Mouse (Mus musculus) midbrain, embryonic 11.5 days (tissue): Measurements from ENCODE around the gene Lcp2. TPM values are rescaled to one million over a fixed set of nuclear protein-coding genes. Genes with fewer than 3 reads are reported as not detected.

Experiments
- ATAC-seq: fragments of 200-750 bp; cut with Nextera tagmentation; 2 replicates; pipeline ENCODE4 v1.8.0; 2017; ENCODE audit warnings: moderate TSS enrichment, moderate library complexity; ENCODE audit not compliant: low FRiP score
- DNase-seq: peaks from one replicate; pipeline ENCODE4 v3.0.0; 2015; ENCODE audit warnings: low spot score; ENCODE audit errors: missing footprints
- H3K27ac ChIP-seq: fragments of 300-500 bp; sonication (generic); 2 replicates; pipeline ENCODE4 v1.5.1; 2014; ENCODE audit warnings: low read depth, low read length
- H3K27me3 ChIP-seq: fragments of 300-500 bp; sonication (generic); 2 replicates; pipeline ENCODE4 v1.6.1; 2014; ENCODE audit warnings: mild to moderate bottlenecking, low read length, moderate library complexity, mixed read lengths; ENCODE audit not compliant: control insufficient read depth, insufficient read depth
- H3K36me3 ChIP-seq: fragments of 300-500 bp; sonication (generic); 2 replicates; pipeline ENCODE4 v1.6.1; 2014; ENCODE audit warnings: mild to moderate bottlenecking, low read length, moderate library complexity, mixed read lengths; ENCODE audit not compliant: control insufficient read depth, insufficient read depth
- H3K4me1 ChIP-seq: fragments of 300-500 bp; sonication (generic); 2 replicates; pipeline ENCODE4 v1.6.1; 2014; ENCODE audit warnings: low read length; ENCODE audit not compliant: control insufficient read depth, insufficient read depth
- H3K4me2 ChIP-seq: fragments of 300-500 bp; sonication (generic); 2 replicates; pipeline ENCODE4 v1.6.1; 2014; ENCODE audit warnings: mild to moderate bottlenecking, moderate library complexity
- H3K4me3 ChIP-seq: fragments of 300-500 bp; sonication (generic); 2 replicates; pipeline ENCODE4 v1.5.1; 2014; ENCODE audit warnings: low read depth, low read length
- H3K9ac ChIP-seq: fragments of 300-500 bp; sonication (generic); 2 replicates; pipeline ENCODE4 v1.6.1; 2014; ENCODE audit warnings: low read length
- H3K9me3 ChIP-seq: fragments of 300-500 bp; sonication (generic); 2 replicates; pipeline ENCODE4 v1.6.1; 2016; ENCODE audit warnings: low read length; ENCODE audit not compliant: control insufficient read depth
- WGBS: fragments of 180-500 bp; shearing (Covaris S2); extraction: QIAGEN DNeasy Blood & Tissue Kit; methylation state at CpG from one replicate; pipeline ENCODE4 v1.1.7; 2014; 5-methylcytosine and 5-hydroxymethylcytosine counted together
- polyA plus RNA-seq: library from polyadenylated mRNA; unstranded; fragments of >200 nt; fragmentation: Nextera tagmentation; extraction: Ambion mirVana; gene quantifications from 2 replicates; pipeline ENCODE4 v1.2.1, GENCODE M21; 2014

Gene Lcp2
- 2.7 TPM in 2 replicates for polyA plus RNA-seq

- no peaks in the 10 kb centered on the region for H3K4me1 ChIP-seq
- DNase-seq, result no peak
- no peak within 1 kb of the TSS for H3K4me2 ChIP-seq
- H3K9ac ChIP-seq, result no peak within 1 kb of the TSS
- no peak within 1 kb of the TSS for H3K4me3 ChIP-seq
- no peak for ATAC-seq
- H3K9me3 ChIP-seq, result no peaks in the 10 kb centered on the region
- H3K27ac ChIP-seq, result no peak within 1 kb of the TSS
- no peaks in the 10 kb centered on the region for H3K36me3 ChIP-seq
- H3K27me3 ChIP-seq, result no peaks in the 10 kb centered on the region
- 83% methylated on average over 6 of the region's 6 CpGs for WGBS
Observed at GRCm38 (mm10) chr11:34046767-34047541, at the start of gene Lcp2. Lcp2 (plus strand) TSS chr11:34046920.

DNA sequence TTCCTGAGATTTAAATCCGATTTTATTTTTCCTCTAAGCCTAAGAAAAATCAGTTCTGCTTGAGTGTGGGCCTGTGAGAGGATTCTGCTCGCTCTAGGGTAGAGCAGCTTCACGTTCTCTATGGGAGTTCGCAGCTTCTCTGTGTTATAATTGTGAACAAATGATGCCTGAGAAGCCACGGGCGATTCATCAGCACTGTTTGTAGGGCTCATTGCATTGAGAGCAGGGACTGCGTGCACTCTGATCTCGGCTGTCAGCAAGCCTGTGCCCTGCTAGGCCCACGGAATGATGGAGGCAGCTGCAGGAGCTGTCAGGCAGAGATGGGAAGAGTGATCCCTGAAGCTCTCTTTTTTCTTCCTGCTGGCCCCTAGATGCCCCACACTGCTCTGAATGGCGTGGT, 48.5 kb upstream of the Lcp2 start:
- ATAC-seq, result no peak
- Histone ChIP-seq H3K4me3 (no peak overlapping the region), H3K9me3 (no peaks in the 10 kb centered on the region), H3K4me1 (no peaks in the 10 kb centered on the region), H3K4me2 (no peak overlapping the region), H3K9ac (no peak overlapping the region), H3K27ac (no peak overlapping the region), H3K36me3 (no peaks in the 10 kb centered on the region), H3K27me3 (no peaks in the 10 kb centered on the region)
- no peak for DNase-seq
- WGBS, result 63% methylated on average over 10 of the region's 10 CpGs

DNA sequence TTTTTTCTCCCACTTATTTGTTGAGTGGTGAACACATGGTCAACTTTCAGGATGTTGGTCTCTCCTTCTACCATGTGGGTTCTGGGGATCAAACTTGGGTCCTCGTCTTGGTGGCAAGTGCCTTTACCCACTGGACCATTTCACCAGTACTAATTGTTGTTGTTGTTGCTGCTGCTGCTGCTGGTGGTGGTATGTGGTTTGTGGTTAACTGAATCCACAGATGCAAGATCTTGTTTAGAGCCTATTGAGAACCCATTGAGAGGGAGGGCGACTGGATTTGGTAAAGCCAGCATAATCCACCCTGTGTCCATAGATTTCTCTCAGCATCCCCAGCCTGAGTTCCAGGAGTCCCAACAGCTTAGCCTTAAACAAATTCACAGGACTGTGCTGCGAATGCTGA, 46.3 kb upstream of the Lcp2 start:
- H3K9ac ChIP-seq, result no peak overlapping the region
- no peak overlapping the region for H3K4me3 ChIP-seq
- H3K4me2 ChIP-seq, result no peak overlapping the region
- no peaks in the 10 kb centered on the region for H3K36me3 ChIP-seq
- no peak for DNase-seq
- no peaks in the 10 kb centered on the region for H3K4me1 ChIP-seq
- H3K27me3 ChIP-seq, result no peaks in the 10 kb centered on the region
- 70% methylated on average over 3 of the region's 3 CpGs for WGBS
- no peak for ATAC-seq
- H3K27ac ChIP-seq, result no peak overlapping the region
- no peaks in the 10 kb centered on the region for H3K9me3 ChIP-seq

- no peaks in the 10 kb centered on the region for H3K36me3 ChIP-seq
- H3K9ac ChIP-seq, result no peak overlapping the region
- ATAC-seq, result no peak
- H3K27ac ChIP-seq, result no peak overlapping the region
- WGBS, result 13% methylated on average over 5 of the region's 5 CpGs
- no peaks in the 10 kb centered on the region for H3K4me1 ChIP-seq
- no peak overlapping the region for H3K4me2 ChIP-seq
- no peaks in the 10 kb centered on the region for H3K9me3 ChIP-seq
- no peak overlapping the region for H3K4me3 ChIP-seq
- DNase-seq, result peak; percentile 92
- no peaks in the 10 kb centered on the region for H3K27me3 ChIP-seq
Observed at GRCm38 (mm10) chr11:34001938-34002592, 44.7 kb upstream of the Lcp2 start.

GRCm38 (mm10) chr11:34002593-34002965, 44.1 kb upstream of the Lcp2 start:
- no peak for ATAC-seq
- Histone ChIP-seq H3K9ac (no peak overlapping the region), H3K27me3 (no peaks in the 10 kb centered on the region), H3K9me3 (no peaks in the 10 kb centered on the region), H3K27ac (no peak overlapping the region), H3K4me3 (no peak overlapping the region), H3K4me2 (no peak overlapping the region), H3K36me3 (no peaks in the 10 kb centered on the region), H3K4me1 (no peaks in the 10 kb centered on the region)
- DNase-seq, result no peak
- WGBS, result 81% methylated on average over 5 of the region's 5 CpGs

GRCm38 (mm10) chr11:34007616-34008015, 39.1 kb upstream of the Lcp2 start:
- Histone ChIP-seq H3K27me3 (no peaks in the 10 kb centered on the region), H3K4me3 (no peak overlapping the region), H3K9me3 (no peaks in the 10 kb centered on the region), H3K36me3 (no peaks in the 10 kb centered on the region), H3K4me1 (no peaks in the 10 kb centered on the region), H3K9ac (no peak overlapping the region), H3K4me2 (no peak overlapping the region), H3K27ac (no peak overlapping the region)
- 93% methylated on average over 2 of the region's 2 CpGs for WGBS
- ATAC-seq, result no peak
- DNase-seq, result no peak

DNA sequence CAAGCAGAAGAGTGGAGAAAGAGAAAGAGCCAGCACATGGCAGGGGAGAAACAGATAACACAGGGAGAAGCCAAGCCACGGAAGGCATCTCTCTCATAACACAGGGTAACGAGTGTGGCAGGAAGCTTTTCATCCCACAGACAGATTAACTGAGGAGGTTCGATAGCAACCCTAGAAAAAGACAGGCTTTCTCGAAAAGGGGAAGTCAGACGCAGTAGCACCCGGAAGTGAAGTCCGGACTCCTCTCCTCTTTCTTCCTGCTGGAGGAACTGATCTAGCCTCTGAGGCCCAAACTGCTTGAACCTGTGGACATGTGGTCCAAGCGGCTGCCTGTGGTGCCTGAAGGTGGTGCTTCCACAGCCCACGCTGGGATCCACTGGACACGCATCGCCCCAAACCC, 38.5 kb upstream of the Lcp2 start:
- ATAC-seq (no peak), DNase-seq (no peak)
- H3K4me3 ChIP-seq, result no peak overlapping the region
- H3K27ac ChIP-seq, result no peak overlapping the region
- H3K9me3 ChIP-seq, result no peaks in the 10 kb centered on the region
- no peaks in the 10 kb centered on the region for H3K27me3 ChIP-seq
- H3K9ac ChIP-seq, result no peak overlapping the region
- H3K4me2 ChIP-seq, result no peak overlapping the region
- H3K4me1 ChIP-seq, result no peaks in the 10 kb centered on the region
- H3K36me3 ChIP-seq, result no peaks in the 10 kb centered on the region
- WGBS, result 85% methylated on average over 11 of the region's 11 CpGs

DNA sequence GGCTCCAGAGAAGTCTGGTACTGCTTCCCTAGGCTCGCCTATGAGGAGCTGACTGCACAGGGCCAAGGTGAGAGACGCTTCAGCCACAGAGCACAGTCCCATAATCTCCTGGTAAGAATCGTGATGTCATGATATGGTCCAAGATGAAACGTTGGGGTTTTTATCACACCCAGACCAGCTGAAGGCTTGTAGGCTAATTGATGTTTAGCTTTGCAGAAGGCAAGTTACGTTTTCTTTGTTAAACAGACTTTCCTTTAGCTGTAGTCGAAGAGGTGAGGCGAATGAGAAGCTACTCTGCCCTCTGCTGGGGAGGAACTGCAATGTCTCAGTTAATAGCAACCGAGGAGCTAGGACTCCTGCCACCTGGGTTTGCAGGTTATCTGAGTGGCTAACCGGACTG, 38.0 kb upstream of the Lcp2 start:
- H3K4me3 ChIP-seq, result no peak overlapping the region
- 59% methylated on average over 9 of the region's 9 CpGs for WGBS
- no peak overlapping the region for H3K9ac ChIP-seq
- no peaks in the 10 kb centered on the region for H3K4me1 ChIP-seq
- H3K36me3 ChIP-seq, result no peaks in the 10 kb centered on the region
- DNase-seq (peak; percentile 90), ATAC-seq (no peak)
- H3K4me2 ChIP-seq, result no peak overlapping the region
- H3K9me3 ChIP-seq, result no peaks in the 10 kb centered on the region
- H3K27me3 ChIP-seq, result no peaks in the 10 kb centered on the region
- H3K27ac ChIP-seq, result no peak overlapping the region

GRCm38 (mm10) chr11:34009316-34010087, 37.2 kb upstream of the Lcp2 start:
- Histone ChIP-seq H3K4me3 (no peak overlapping the region), H3K9ac (no peak overlapping the region), H3K4me1 (no peaks in the 10 kb centered on the region), H3K9me3 (no peaks in the 10 kb centered on the region), H3K27me3 (no peaks in the 10 kb centered on the region), H3K36me3 (no peaks in the 10 kb centered on the region), H3K4me2 (no peak overlapping the region), H3K27ac (no peak overlapping the region)
- ATAC-seq (0 out of 2 replicates have a peak, but pooled peaks have one; percentile 7), DNase-seq (no peak)
- 84% methylated on average over 12 of the region's 12 CpGs for WGBS
